Mouse (Mus musculus) telencephalon, adult 2 months (tissue): ENCODE results near the gene Cyp4f40.
"Not testable (repeated sequence)": the region's sequence is repeated elsewhere in the genome, so short reads cannot be mapped to it uniquely, and the experiment has no call there.

ENCODE experiments used
- DNase-seq: peaks from one replicate; pipeline ENCODE4 v3.0.0-alpha.2; 2011; ENCODE audit warnings: low read depth, low spot score

The Cyp4f40 gene

DNA sequence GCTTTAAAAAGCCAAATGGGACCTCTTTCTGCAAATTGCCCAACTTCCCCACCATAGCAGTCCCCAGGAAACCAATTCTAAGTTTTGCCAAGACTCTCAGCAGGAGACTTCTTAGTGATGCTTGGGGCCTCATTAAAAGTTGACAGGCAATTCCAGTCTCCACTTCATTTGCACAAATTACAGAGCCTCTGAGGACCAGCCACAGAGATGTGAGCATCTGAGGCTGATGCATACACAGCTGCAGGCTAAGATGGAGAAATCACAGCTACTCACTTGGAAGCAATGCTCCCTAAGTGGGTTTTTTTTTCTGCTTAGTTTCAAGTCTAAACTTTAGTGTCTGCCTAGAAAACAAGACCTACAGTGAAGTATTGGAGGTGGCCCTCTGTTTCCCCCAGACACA lies 51.8 kb downstream of the Cyp4f40 start:
- DNase-seq = not testable (repeated sequence)

DNA sequence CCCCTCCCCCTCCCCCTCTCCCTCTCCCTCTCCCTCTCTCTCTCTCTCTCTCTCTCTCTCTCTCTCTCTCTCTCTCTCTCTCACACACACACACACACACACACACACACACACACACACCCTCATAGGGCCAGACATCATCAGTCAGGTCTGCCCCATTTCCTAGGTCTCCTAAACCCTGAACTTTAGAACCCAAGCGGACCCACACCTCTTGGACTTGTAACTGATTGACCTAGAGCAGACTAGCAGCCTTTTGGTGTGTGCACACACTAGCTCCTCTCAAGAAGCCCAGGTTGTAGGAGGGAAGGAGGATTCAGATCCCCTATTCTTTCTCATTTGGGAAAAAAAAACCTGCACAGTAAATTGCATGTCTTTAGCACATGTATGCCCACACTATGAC lies 63.5 kb downstream of the Cyp4f40 start:
- not testable (repeated sequence) for DNase-seq

DNA sequence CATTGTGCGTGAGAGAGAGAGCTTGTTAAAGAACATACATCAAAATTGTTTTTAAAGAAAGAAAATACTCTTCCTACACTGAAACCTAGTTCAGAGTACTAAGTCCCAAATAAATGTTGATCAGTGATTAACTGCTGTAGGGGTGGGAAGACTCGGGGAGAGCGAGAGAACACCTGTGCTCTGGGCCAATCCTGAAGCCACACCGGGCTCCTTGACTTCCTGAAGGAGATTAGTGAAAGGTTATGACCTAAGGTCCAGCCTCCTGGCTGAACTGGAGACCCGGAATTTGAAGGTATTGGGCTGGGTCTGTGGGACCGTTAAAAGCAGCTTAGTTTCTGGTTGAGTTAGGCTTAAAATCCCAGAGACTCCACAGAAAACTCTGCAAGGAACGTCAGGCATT lies 64.1 kb downstream of the Cyp4f40 start:
- DNase-seq = no peak

DNA sequence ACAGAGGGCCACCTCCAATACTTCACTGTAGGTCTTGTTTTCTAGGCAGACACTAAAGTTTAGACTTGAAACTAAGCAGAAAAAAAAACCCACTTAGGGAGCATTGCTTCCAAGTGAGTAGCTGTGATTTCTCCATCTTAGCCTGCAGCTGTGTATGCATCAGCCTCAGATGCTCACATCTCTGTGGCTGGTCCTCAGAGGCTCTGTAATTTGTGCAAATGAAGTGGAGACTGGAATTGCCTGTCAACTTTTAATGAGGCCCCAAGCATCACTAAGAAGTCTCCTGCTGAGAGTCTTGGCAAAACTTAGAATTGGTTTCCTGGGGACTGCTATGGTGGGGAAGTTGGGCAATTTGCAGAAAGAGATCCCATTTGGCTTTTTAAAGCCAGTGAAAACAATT lies 67.7 kb downstream of the Cyp4f40 start:
- not testable (repeated sequence) for DNase-seq
